Mouse (Mus musculus) cerebellum, adult 2 months (tissue): ENCODE results near the gene Lrriq4.

Source experiments
- CTCF ChIP-seq: fragments of 200-500 bp; IDR thresholded peaks from 2 replicates; pipeline ENCODE4 v1.5.1; 2011; ENCODE audit warnings: low read depth, mild to moderate bottlenecking, control low read depth, low read length, moderate library complexity, borderline replicate concordance; ENCODE audit not compliant: insufficient read depth
- POLR2A ChIP-seq: fragments of 200-500 bp; IDR thresholded peaks from 2 replicates; pipeline ENCODE4 v1.6.1; 2011; ENCODE audit warnings: low read length, control low read depth, borderline replicate concordance; ENCODE audit not compliant: insufficient read depth

DNA sequence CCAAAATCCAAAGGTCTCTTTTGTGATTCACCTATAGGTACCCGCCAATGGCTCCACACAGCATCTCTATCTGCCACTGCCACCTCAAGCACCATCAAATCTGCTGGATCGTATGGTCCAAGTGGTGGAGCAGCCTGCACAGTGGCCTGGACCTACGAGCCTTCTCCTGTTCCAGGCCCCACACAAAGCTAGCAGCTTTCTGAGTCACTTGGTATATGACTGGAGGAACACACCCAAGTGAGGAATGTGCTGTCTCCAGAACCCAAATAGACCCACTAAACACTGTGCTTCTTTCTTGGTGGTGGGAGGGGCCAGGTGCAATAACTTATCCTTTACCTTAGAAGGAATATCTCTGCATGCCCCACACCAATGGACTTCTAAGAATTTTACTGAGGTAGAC lies 61.7 kb downstream of the Lrriq4 start:
- no peak for TF ChIP-seq CTCF
- no peak for TF ChIP-seq POLR2A
